Mouse (Mus musculus) ZHBTc4 (cell line): ENCODE results near the gene Lingo3.
A peak's percentile ranks its signal among the peaks of the same experiment; 100 is the strongest.

Experiments used
- DNase-seq: peaks from one replicate; pipeline ENCODE4 v3.0.0-alpha.2; 2011; ENCODE audit warnings: low read depth, low spot score

The Lingo3 gene

GRCm38 (mm10) chr10:80799070-80799566 lies 44.7 kb downstream of the Lingo3 start:
- DNase-seq: no peak

- peak; percentile 98 for DNase-seq
These were observed 45.5 kb downstream of the Lingo3 start, which contains the start of the genes Sf3a2 and Plekhj1 for GRCm38 (mm10) chr10:80798150-80799006. Gene Sf3a2 (plus strand): TSS chr10:80798198. Gene Plekhj1 (minus strand): TSS chr10:80798626.

- no peak for DNase-seq
These were observed 46.4 kb downstream of the Lingo3 start for GRCm38 (mm10) chr10:80797186-80798149.

GRCm38 (mm10) chr10:80796307-80796848 lies 47.5 kb downstream of the Lingo3 start:
- no peak for DNase-seq

GRCm38 (mm10) chr10:80794750-80795149 lies 49.1 kb downstream of the Lingo3 start:
- no peak for DNase-seq

GRCm38 (mm10) chr10:80793803-80794202 lies 50.0 kb downstream of the Lingo3 start:
- DNase-seq: no peak

GRCm38 (mm10) chr10:80793033-80793784 lies 50.6 kb downstream of the Lingo3 start:
- no peak for DNase-seq

GRCm38 (mm10) chr10:80792175-80793032 lies 51.4 kb downstream of the Lingo3 start:
- peak; percentile 44 for DNase-seq

- DNase-seq: peak; percentile 52
These were observed 52.2 kb downstream of the Lingo3 start for GRCm38 (mm10) chr10:80791476-80792174.

GRCm38 (mm10) chr10:80790761-80791404 lies 53.0 kb downstream of the Lingo3 start:
- no peak for DNase-seq

- DNase-seq: no peak
These were observed 56.3 kb downstream of the Lingo3 start for GRCm38 (mm10) chr10:80787517-80787916.

GRCm38 (mm10) chr10:80785963-80786362 lies 57.9 kb downstream of the Lingo3 start:
- no peak for DNase-seq

- DNase-seq: no peak
These were observed 59.0 kb downstream of the Lingo3 start for GRCm38 (mm10) chr10:80784871-80785270.

- DNase-seq: no peak
These were observed 59.5 kb downstream of the Lingo3 start for GRCm38 (mm10) chr10:80784302-80784701.
